Mouse (Mus musculus) forebrain, postnatal 0 days (tissue): Measurements from ENCODE around the gene Lmbr1. TPM values are rescaled to one million over a fixed set of nuclear protein-coding genes. Genes with fewer than 3 reads are reported as not detected.

ENCODE experiments used
- ATAC-seq: fragments of 200-750 bp; cut with Nextera tagmentation; 2 replicates; pipeline ENCODE4 v1.8.0; 2017; ENCODE audit warnings: mild to moderate bottlenecking, moderate library complexity
- DNase-seq: peaks from one replicate; pipeline ENCODE4 v3.0.0-alpha.2; 2015
- H3K27ac ChIP-seq: fragments of 300-500 bp; sonication (generic); 2 replicates; pipeline ENCODE4 v1.5.1; 2014; ENCODE audit warnings: low read depth, mild to moderate bottlenecking, antibody characterized with exemption, low read length, moderate library complexity, mixed read lengths
- H3K27me3 ChIP-seq: fragments of 300-500 bp; sonication (generic); 2 replicates; pipeline ENCODE4 v1.6.1; 2014; ENCODE audit warnings: mild to moderate bottlenecking, low read length, mixed read lengths; ENCODE audit not compliant: insufficient read depth
- H3K36me3 ChIP-seq: fragments of 300-500 bp; sonication (generic); 2 replicates; pipeline ENCODE4 v1.6.1; 2014; ENCODE audit warnings: mild to moderate bottlenecking, moderate library complexity; ENCODE audit not compliant: insufficient read depth
- H3K4me1 ChIP-seq: fragments of 300-500 bp; sonication (generic); 2 replicates; pipeline ENCODE4 v1.6.1; 2014; ENCODE audit warnings: antibody characterized with exemption; ENCODE audit not compliant: insufficient read depth
- H3K4me2 ChIP-seq: fragments of 300-500 bp; sonication (generic); 2 replicates; pipeline ENCODE4 v1.6.1; 2014; ENCODE audit warnings: low read depth, mild to moderate bottlenecking, moderate library complexity
- H3K4me3 ChIP-seq: fragments of 300-500 bp; sonication (generic); 2 replicates; pipeline ENCODE4 v1.5.1; 2014; ENCODE audit warnings: low read depth, low read length, mixed read lengths
- H3K9ac ChIP-seq: fragments of 300-500 bp; sonication (generic); 2 replicates; pipeline ENCODE4 v1.6.1; 2014; ENCODE audit warnings: mild to moderate bottlenecking
- H3K9me3 ChIP-seq: fragments of 300-500 bp; sonication (generic); 2 replicates; pipeline ENCODE4 v1.6.1; 2016; ENCODE audit warnings: low read length
- CTCF ChIP-seq: sonication (generic); IDR thresholded peaks from 2 replicates; pipeline ENCODE4 v1.5.1; 2016; ENCODE audit warnings: antibody characterized with exemption, control low read depth, low read depth
- WGBS: fragments of 180-500 bp; shearing (Covaris S2); extraction: QIAGEN DNeasy Blood & Tissue Kit; methylation state at CpG from one replicate; pipeline ENCODE4 v1.1.7; 2014; 5-methylcytosine and 5-hydroxymethylcytosine counted together
- polyA plus RNA-seq: library from polyadenylated mRNA; unstranded; fragments of >200 nt; fragmentation: Nextera tagmentation; extraction: Ambion mirVana; gene quantifications from 2 replicates; pipeline ENCODE4 v1.2.1, GENCODE M21; 2015
- total RNA-seq: library from RNA; depleted of rRNA; stranded (reverse); fragments of >200 nt; gene quantifications from 2 replicates; pipeline ENCODE4 v1.2.3, GENCODE M21; 2014

Gene Lmbr1
- total and polyA plus RNA-seq, 2 experiments from 2014 or later, result 41.4 to 41.5 TPM

DNA sequence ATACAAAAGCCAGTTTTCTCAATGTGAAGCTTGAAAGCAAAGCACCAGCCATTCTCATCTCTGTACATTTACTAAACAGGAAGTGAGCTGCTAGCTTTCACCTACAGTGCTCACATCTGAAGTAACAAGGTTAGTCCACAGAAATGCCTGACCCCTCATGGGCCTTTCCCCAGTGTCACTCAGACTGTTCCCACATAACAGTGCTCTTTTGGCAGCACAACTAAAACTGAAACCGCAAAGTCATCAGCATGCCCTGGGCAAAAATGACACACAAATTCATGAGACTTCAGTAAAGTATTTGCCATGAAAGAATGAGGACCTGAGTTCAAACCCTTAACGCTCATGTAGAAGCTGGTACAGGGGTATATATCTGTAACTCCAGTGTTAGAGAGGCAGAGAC, 55.7 kb downstream of the Lmbr1 start:
- no peak for TF ChIP-seq CTCF
- 0 out of 2 replicates have a peak, but pooled peaks cover 2% of the 10 kb centered on the region for H3K36me3 ChIP-seq
- no peaks in the 10 kb centered on the region for H3K27me3 ChIP-seq
- no peaks in the 10 kb centered on the region for H3K9me3 ChIP-seq
- H3K4me2 ChIP-seq, result no peak overlapping the region
- WGBS, result 99% methylated on average over 2 of the region's 2 CpGs
- no peak overlapping the region for H3K4me3 ChIP-seq
- H3K27ac ChIP-seq, result no peak overlapping the region
- DNase-seq (no peak), ATAC-seq (no peak)
- no peak overlapping the region for H3K9ac ChIP-seq
- no peaks in the 10 kb centered on the region for H3K4me1 ChIP-seq

DNA sequence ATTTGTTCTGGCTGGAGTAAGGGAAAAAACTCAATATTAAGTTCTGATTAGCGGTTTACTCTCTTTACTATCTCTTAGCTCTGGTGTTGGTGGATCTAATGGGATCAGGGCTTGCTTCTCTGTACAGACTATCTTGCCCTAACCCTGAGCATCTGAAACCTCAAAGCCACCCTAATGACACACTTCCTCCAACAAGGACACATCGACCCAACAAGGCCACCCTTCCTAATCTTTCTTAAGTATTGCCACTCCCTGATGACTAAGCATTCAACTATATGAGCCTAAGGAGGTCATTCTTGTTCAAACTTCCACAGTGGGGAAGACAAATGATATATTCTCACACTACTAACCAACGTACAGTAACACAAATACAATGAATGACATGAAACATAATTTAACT, 69.0 kb downstream of the Lmbr1 start:
- Histone ChIP-seq H3K9me3 (no peaks in the 10 kb centered on the region), H3K36me3 (0 out of 2 replicates have a peak, but pooled peaks cover 2% of the 10 kb centered on the region), H3K4me2 (no peak overlapping the region), H3K4me1 (no peaks in the 10 kb centered on the region), H3K27ac (no peak overlapping the region), H3K4me3 (no peak overlapping the region), H3K27me3 (no peaks in the 10 kb centered on the region), H3K9ac (no peak overlapping the region)
- no peak for TF ChIP-seq CTCF
- ATAC-seq, result no peak
- DNase-seq, result no peak
- WGBS, result 85% methylated on average over 3 of the region's 3 CpGs

DNA sequence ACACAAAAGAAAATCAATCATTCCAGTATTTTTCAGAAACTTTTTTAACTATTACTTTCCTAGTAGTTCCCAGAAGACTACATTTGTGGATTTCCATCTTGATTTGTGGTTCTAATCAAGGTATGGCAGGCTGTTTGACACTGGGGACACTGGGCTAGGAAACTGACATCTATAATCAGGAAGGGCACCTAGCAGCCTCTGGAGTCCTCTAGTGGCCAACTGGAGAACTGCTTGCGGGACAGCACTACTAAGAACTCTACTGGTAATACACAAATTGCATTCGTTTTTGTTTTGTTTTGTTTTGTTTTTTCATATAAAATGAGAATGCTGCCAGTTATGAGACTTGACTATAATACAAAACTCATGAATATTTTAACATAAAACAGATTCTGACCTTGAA, 85.0 kb downstream of the Lmbr1 start:
- H3K27me3 ChIP-seq, result no peaks in the 10 kb centered on the region
- no peak overlapping the region for H3K4me2 ChIP-seq
- no peaks in the 10 kb centered on the region for H3K9me3 ChIP-seq
- TF ChIP-seq CTCF, result peak; percentile 92
- H3K27ac ChIP-seq, result no peak overlapping the region
- H3K4me3 ChIP-seq, result no peak overlapping the region
- no peaks in the 10 kb centered on the region for H3K4me1 ChIP-seq
- no peak overlapping the region for H3K9ac ChIP-seq
- DNase-seq (peak; percentile 75), ATAC-seq (peak; percentile 51; the same call in 1 of the 2 replicates)
- WGBS, result 21% methylated on average over 2 of the region's 2 CpGs
- no peaks in the 10 kb centered on the region for H3K36me3 ChIP-seq

DNA sequence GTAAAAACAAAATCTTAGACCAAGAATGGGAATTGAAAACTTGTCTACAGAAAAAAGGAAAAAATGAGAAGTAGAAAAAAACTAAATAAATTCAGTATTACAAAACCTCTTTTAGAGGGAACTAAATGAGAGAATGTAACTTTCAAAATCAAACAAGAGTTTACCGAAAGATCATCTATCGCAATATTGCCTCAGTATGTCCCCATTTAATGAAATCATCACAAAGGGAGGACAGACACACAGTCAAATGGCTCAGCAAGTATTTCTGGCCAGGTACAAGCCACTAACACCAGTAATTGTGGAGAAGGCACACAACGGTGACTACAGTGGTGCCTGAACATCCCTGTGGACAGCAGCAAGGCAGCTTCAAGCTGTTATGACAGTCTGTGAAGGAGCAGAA, 88.1 kb downstream of the Lmbr1 start:
- DNase-seq (no peak), ATAC-seq (no peak)
- no peaks in the 10 kb centered on the region for H3K4me1 ChIP-seq
- no peak overlapping the region for H3K4me3 ChIP-seq
- TF ChIP-seq CTCF, result no peak
- no peak overlapping the region for H3K27ac ChIP-seq
- H3K4me2 ChIP-seq, result no peak overlapping the region
- no peaks in the 10 kb centered on the region for H3K36me3 ChIP-seq
- WGBS, result 94% methylated on average over 3 of the region's 3 CpGs
- no peaks in the 10 kb centered on the region for H3K9me3 ChIP-seq
- H3K27me3 ChIP-seq, result no peaks in the 10 kb centered on the region
- H3K9ac ChIP-seq, result no peak overlapping the region

DNA sequence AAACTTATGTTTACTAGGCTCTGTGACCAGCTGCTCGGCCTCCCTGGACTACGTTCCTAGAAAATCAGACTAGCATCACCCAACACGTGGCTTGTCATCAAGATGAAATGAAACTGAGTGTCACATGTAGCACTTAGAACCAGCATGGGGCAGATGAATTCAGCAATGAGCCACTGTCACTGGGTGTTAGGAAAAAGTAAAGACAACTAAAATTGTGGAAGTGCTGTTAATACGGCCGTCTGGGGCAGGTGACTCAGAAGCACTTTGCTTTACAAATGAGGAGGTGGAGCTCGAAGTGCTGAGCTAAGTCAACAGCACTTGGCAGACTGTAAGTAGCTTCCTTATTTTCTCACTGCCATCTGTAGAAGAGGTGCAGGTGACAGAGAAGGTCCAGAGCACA, 88.5 kb downstream of the Lmbr1 start:
- Histone ChIP-seq H3K4me3 (no peak overlapping the region), H3K36me3 (no peaks in the 10 kb centered on the region), H3K27me3 (no peaks in the 10 kb centered on the region), H3K4me1 (no peaks in the 10 kb centered on the region), H3K9ac (no peak overlapping the region), H3K9me3 (no peaks in the 10 kb centered on the region), H3K4me2 (no peak overlapping the region), H3K27ac (no peak overlapping the region)
- no peak for DNase-seq
- ATAC-seq, result no peak
- 83% methylated on average over 6 of the region's 6 CpGs for WGBS
- no peak for TF ChIP-seq CTCF

DNA sequence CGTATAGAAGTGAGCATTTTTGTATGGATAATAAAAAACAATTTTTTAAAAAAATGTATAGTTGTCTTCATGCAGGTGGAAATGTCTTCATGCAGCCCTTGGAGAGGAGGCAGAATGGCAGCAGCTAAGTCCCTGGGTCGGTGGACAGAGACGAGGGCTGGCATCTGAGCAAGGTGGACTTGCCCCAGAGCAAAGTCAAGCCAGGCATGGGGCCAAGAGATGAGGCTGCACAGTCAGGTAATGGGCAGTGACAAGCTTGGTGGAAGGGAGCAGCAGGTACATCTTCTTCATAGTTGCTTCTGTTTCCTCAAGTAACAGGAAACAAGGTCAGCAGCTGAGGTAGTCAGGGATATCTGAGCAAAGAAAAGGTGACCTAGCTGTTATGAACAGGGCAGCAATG, 97.1 kb downstream of the Lmbr1 start:
- DNase-seq (no peak), ATAC-seq (no peak)
- H3K4me1 ChIP-seq, result no peaks in the 10 kb centered on the region
- H3K9me3 ChIP-seq, result no peaks in the 10 kb centered on the region
- no peak overlapping the region for H3K4me2 ChIP-seq
- WGBS, result 89% methylated on average over 3 of the region's 3 CpGs
- no peak overlapping the region for H3K4me3 ChIP-seq
- H3K36me3 ChIP-seq, result 0 out of 2 replicates have a peak, but pooled peaks cover 6% of the 10 kb centered on the region
- no peak overlapping the region for H3K27ac ChIP-seq
- no peak overlapping the region for H3K9ac ChIP-seq
- no peaks in the 10 kb centered on the region for H3K27me3 ChIP-seq
- no peak for TF ChIP-seq CTCF

DNA sequence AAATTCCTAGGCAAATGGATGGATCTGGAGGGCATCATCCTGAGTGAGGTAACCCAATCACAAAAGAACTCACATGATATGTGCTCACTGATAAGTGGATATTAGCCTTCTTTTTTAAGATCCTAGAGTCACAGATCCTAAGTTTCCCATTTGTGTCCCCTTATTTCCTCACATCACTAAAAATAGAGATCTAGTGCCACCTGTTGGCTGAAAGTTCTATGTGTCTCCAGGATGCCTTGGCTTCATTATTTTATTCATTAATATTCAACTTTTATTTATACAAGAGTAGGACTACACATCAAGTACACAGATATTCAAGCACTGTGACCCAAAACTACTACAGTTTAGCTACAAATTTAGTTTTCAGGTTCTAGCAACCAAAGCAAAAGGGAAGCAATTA, 103.4 kb downstream of the Lmbr1 start:
- no peaks in the 10 kb centered on the region for H3K27me3 ChIP-seq
- H3K4me3 ChIP-seq, result no peak overlapping the region
- DNase-seq (peak; percentile 10), ATAC-seq (no peak)
- no peak overlapping the region for H3K27ac ChIP-seq
- no peaks in the 10 kb centered on the region for H3K36me3 ChIP-seq
- H3K9me3 ChIP-seq, result no peaks in the 10 kb centered on the region
- H3K4me2 ChIP-seq, result no peak overlapping the region
- no peaks in the 10 kb centered on the region for H3K4me1 ChIP-seq
- no peak overlapping the region for H3K9ac ChIP-seq
- TF ChIP-seq CTCF, result peak; percentile 29

DNA sequence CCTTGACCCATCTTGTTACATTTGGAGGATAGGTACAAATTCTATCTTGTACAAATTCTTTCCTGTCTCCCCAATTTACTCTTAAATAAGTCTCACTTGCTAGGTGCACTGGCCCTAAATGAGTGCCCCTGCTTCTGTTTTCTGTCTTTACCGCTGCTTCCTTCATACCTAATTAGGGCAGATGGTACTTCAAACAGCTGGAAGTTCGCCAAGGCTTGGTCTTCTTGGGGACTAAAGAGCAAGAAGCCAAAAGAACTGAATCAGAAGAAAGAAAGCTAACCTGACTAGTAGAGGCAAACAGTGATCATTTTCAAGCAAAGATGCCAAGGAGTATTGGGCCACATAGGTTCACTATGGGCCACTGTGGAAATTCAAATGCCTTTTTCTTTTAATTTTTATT, 104.8 kb downstream of the Lmbr1 start:
- no peaks in the 10 kb centered on the region for H3K9me3 ChIP-seq
- DNase-seq (no peak), ATAC-seq (no peak)
- no peak overlapping the region for H3K9ac ChIP-seq
- no peak overlapping the region for H3K4me2 ChIP-seq
- no peak overlapping the region for H3K27ac ChIP-seq
- no peak for TF ChIP-seq CTCF
- no peaks in the 10 kb centered on the region for H3K4me1 ChIP-seq
- H3K36me3 ChIP-seq, result no peaks in the 10 kb centered on the region
- H3K27me3 ChIP-seq, result no peaks in the 10 kb centered on the region
- WGBS, result 49% methylated on average over 2 of the region's 2 CpGs
- no peak overlapping the region for H3K4me3 ChIP-seq
